Mouse (Mus musculus): ENCODE measurements around the gene Dusp1. TPM values are rescaled to one million over a fixed set of nuclear protein-coding genes. Genes with fewer than 3 reads are reported as not detected.

The Dusp1 gene
- polyA plus RNA-seq, 1 experiment from 2014 or later: 35.7 TPM

GRCm38 (mm10) chr17:26528751-26529150, 33.2 kb downstream of the Dusp1 start:
- H3K9ac ChIP-seq (ENCODE audit: low read length): no peak overlapping the region
- WGBS: 63% methylated on average over 6 of the region's 6 CpGs
- no peak overlapping the region for H3K27ac ChIP-seq (ENCODE audit: low read length)
- H3K36me3 ChIP-seq (ENCODE audit: control insufficient read depth, insufficient read depth): no peaks in the 10 kb centered on the region
- H3K9me3 ChIP-seq (replicated peaks; ENCODE audit: control insufficient read depth, low read length): no peaks in the 10 kb centered on the region
- no peak overlapping the region for H3K4me3 ChIP-seq (ENCODE audit: low read length)
- H3K27me3 ChIP-seq (ENCODE audit: control insufficient read depth, insufficient read depth, low read length): no peaks in the 10 kb centered on the region
- H3K4me2 ChIP-seq (ENCODE audit: low read depth, low read length): no peak overlapping the region
- H3K4me1 ChIP-seq (ENCODE audit: control insufficient read depth, insufficient read depth, low read length): peaks cover 26% of the 10 kb centered on the region
- no peak for ATAC-seq (replicated peaks; ENCODE audit: extremely low read depth, insufficient read depth, low FRiP score)

GRCm38 (mm10) chr17:26527291-26527690, 34.6 kb downstream of the Dusp1 start:
- H3K27ac ChIP-seq (ENCODE audit: low read length): no peak overlapping the region

GRCm38 (mm10) chr17:26525316-26525715, 36.6 kb downstream of the Dusp1 start:
- no peak overlapping the region for H3K9ac ChIP-seq (ENCODE audit: low read length)
- WGBS: 77% methylated on average over 7 of the region's 7 CpGs
- peaks cover 14% of the 10 kb centered on the region for H3K4me1 ChIP-seq (ENCODE audit: control insufficient read depth, insufficient read depth, low read length)

More at GRCm38 (mm10) chr17:26527291-26527690, 34.6 kb downstream of the Dusp1 start:
- no peaks in the 10 kb centered on the region for H3K9me3 ChIP-seq (replicated peaks; ENCODE audit: control insufficient read depth, low read length)
- H3K36me3 ChIP-seq (ENCODE audit: control insufficient read depth, insufficient read depth): no peaks in the 10 kb centered on the region
- H3K9ac ChIP-seq (ENCODE audit: low read length): no peak overlapping the region
- H3K27me3 ChIP-seq (ENCODE audit: control insufficient read depth, insufficient read depth, low read length): no peaks in the 10 kb centered on the region
- ATAC-seq (replicated peaks; ENCODE audit: extremely low read depth, insufficient read depth, low FRiP score): no peak
- H3K4me3 ChIP-seq (ENCODE audit: low read length): no peak overlapping the region
- WGBS: 95% methylated on average over 9 of the region's 9 CpGs
- peaks cover 26% of the 10 kb centered on the region for H3K4me1 ChIP-seq (ENCODE audit: control insufficient read depth, insufficient read depth, low read length)
- no peak overlapping the region for H3K4me2 ChIP-seq (ENCODE audit: low read depth, low read length)

GRCm38 (mm10) chr17:26524801-26525200, 37.1 kb downstream of the Dusp1 start:
- no peaks in the 10 kb centered on the region for H3K9me3 ChIP-seq (replicated peaks; ENCODE audit: control insufficient read depth, low read length)
- WGBS: 82% methylated on average over 4 of the region's 4 CpGs
- no peak for ATAC-seq (replicated peaks; ENCODE audit: extremely low read depth, insufficient read depth, low FRiP score)

More at GRCm38 (mm10) chr17:26525316-26525715, 36.6 kb downstream of the Dusp1 start:
- H3K27ac ChIP-seq (ENCODE audit: low read length): no peak overlapping the region
- no peak for ATAC-seq (replicated peaks; ENCODE audit: extremely low read depth, insufficient read depth, low FRiP score)
- no peaks in the 10 kb centered on the region for H3K27me3 ChIP-seq (ENCODE audit: control insufficient read depth, insufficient read depth, low read length)
- no peaks in the 10 kb centered on the region for H3K9me3 ChIP-seq (replicated peaks; ENCODE audit: control insufficient read depth, low read length)
- H3K36me3 ChIP-seq (ENCODE audit: control insufficient read depth, insufficient read depth): no peaks in the 10 kb centered on the region
- no peak overlapping the region for H3K4me2 ChIP-seq (ENCODE audit: low read depth, low read length)
- no peak overlapping the region for H3K4me3 ChIP-seq (ENCODE audit: low read length)

GRCm38 (mm10) chr17:26524316-26524715, 37.6 kb downstream of the Dusp1 start:
- Histone ChIP-seq H3K36me3 (ENCODE audit: control insufficient read depth, insufficient read depth) (no peaks in the 10 kb centered on the region), H3K9ac (ENCODE audit: low read length) (no peak overlapping the region), H3K4me3 (ENCODE audit: low read length) (no peak overlapping the region), H3K4me2 (ENCODE audit: low read depth, low read length) (no peak overlapping the region), H3K27ac (ENCODE audit: low read length) (no peak overlapping the region), H3K9me3 (replicated peaks; ENCODE audit: control insufficient read depth, low read length) (no peaks in the 10 kb centered on the region), H3K27me3 (ENCODE audit: control insufficient read depth, insufficient read depth, low read length) (no peaks in the 10 kb centered on the region), H3K4me1 (ENCODE audit: control insufficient read depth, insufficient read depth, low read length) (peaks cover 5% of the 10 kb centered on the region; the same call in 1 of the 2 replicates)
- ATAC-seq (replicated peaks; ENCODE audit: extremely low read depth, insufficient read depth, low FRiP score): no peak

More at GRCm38 (mm10) chr17:26524801-26525200, 37.1 kb downstream of the Dusp1 start:
- no peaks in the 10 kb centered on the region for H3K36me3 ChIP-seq (ENCODE audit: control insufficient read depth, insufficient read depth)
- H3K4me2 ChIP-seq (ENCODE audit: low read depth, low read length): no peak overlapping the region
- no peaks in the 10 kb centered on the region for H3K27me3 ChIP-seq (ENCODE audit: control insufficient read depth, insufficient read depth, low read length)
- no peak overlapping the region for H3K27ac ChIP-seq (ENCODE audit: low read length)
- no peak overlapping the region for H3K9ac ChIP-seq (ENCODE audit: low read length)
- peaks cover 9% of the 10 kb centered on the region for H3K4me1 ChIP-seq (ENCODE audit: control insufficient read depth, insufficient read depth, low read length)
- H3K4me3 ChIP-seq (ENCODE audit: low read length): no peak overlapping the region

GRCm38 (mm10) chr17:26522711-26523110, 39.2 kb downstream of the Dusp1 start:
- WGBS: 67% methylated on average over 4 of the region's 4 CpGs
- Histone ChIP-seq H3K4me2 (ENCODE audit: low read depth, low read length) (no peak overlapping the region), H3K9ac (ENCODE audit: low read length) (no peak overlapping the region), H3K27me3 (ENCODE audit: control insufficient read depth, insufficient read depth, low read length) (no peaks in the 10 kb centered on the region), H3K27ac (ENCODE audit: low read length) (no peak overlapping the region), H3K36me3 (ENCODE audit: control insufficient read depth, insufficient read depth) (no peaks in the 10 kb centered on the region), H3K4me1 (ENCODE audit: control insufficient read depth, insufficient read depth, low read length) (no peaks in the 10 kb centered on the region; the same call in 1 of the 2 replicates), H3K4me3 (ENCODE audit: low read length) (no peak overlapping the region), H3K9me3 (replicated peaks; ENCODE audit: control insufficient read depth, low read length) (no peaks in the 10 kb centered on the region)
- ATAC-seq (replicated peaks; ENCODE audit: extremely low read depth, insufficient read depth, low FRiP score): no peak

- no peak for ATAC-seq (replicated peaks; ENCODE audit: extremely low read depth, insufficient read depth, low FRiP score)
- H3K27me3 ChIP-seq (ENCODE audit: control insufficient read depth, insufficient read depth, low read length): no peaks in the 10 kb centered on the region
- H3K9ac ChIP-seq (ENCODE audit: low read length): no peak overlapping the region
- H3K9me3 ChIP-seq (replicated peaks; ENCODE audit: control insufficient read depth, low read length): no peaks in the 10 kb centered on the region
- no peak overlapping the region for H3K4me2 ChIP-seq (ENCODE audit: low read depth, low read length)
- WGBS: 60% methylated on average over 3 of the region's 3 CpGs
- peaks cover 10% of the 10 kb centered on the region for H3K4me1 ChIP-seq (ENCODE audit: control insufficient read depth, insufficient read depth, low read length)
- no peak overlapping the region for H3K4me3 ChIP-seq (ENCODE audit: low read length)
- H3K27ac ChIP-seq (ENCODE audit: low read length): no peak overlapping the region
- H3K36me3 ChIP-seq (ENCODE audit: control insufficient read depth, insufficient read depth): no peaks in the 10 kb centered on the region
Measured at GRCm38 (mm10) chr17:26518306-26518705, 43.6 kb downstream of the Dusp1 start.

- Histone ChIP-seq H3K9ac (ENCODE audit: low read length) (no peak overlapping the region), H3K9me3 (replicated peaks; ENCODE audit: control insufficient read depth, low read length) (no peaks in the 10 kb centered on the region), H3K27me3 (ENCODE audit: control insufficient read depth, insufficient read depth, low read length) (no peaks in the 10 kb centered on the region), H3K36me3 (ENCODE audit: control insufficient read depth, insufficient read depth) (no peaks in the 10 kb centered on the region), H3K27ac (ENCODE audit: low read length) (no peak overlapping the region), H3K4me1 (ENCODE audit: control insufficient read depth, insufficient read depth, low read length) (peaks cover 28% of the 10 kb centered on the region), H3K4me3 (ENCODE audit: low read length) (no peak overlapping the region), H3K4me2 (ENCODE audit: low read depth, low read length) (no peak overlapping the region)
- WGBS: 75% methylated on average over 4 of the region's 4 CpGs
- no peak for ATAC-seq (replicated peaks; ENCODE audit: extremely low read depth, insufficient read depth, low FRiP score)
Measured at GRCm38 (mm10) chr17:26515675-26516074, 46.3 kb downstream of the Dusp1 start.

- Histone ChIP-seq H3K4me3 (ENCODE audit: low read length) (no peak overlapping the region), H3K36me3 (ENCODE audit: control insufficient read depth, insufficient read depth) (no peaks in the 10 kb centered on the region), H3K4me2 (ENCODE audit: low read depth, low read length) (no peak overlapping the region), H3K27ac (ENCODE audit: low read length) (no peak overlapping the region), H3K9me3 (replicated peaks; ENCODE audit: control insufficient read depth, low read length) (no peaks in the 10 kb centered on the region), H3K4me1 (ENCODE audit: control insufficient read depth, insufficient read depth, low read length) (peaks cover 35% of the 10 kb centered on the region), H3K27me3 (ENCODE audit: control insufficient read depth, insufficient read depth, low read length) (no peaks in the 10 kb centered on the region), H3K9ac (ENCODE audit: low read length) (no peak overlapping the region)
- no peak for ATAC-seq (replicated peaks; ENCODE audit: extremely low read depth, insufficient read depth, low FRiP score)
- 68% methylated on average over 3 of the region's 3 CpGs for WGBS
Measured at GRCm38 (mm10) chr17:26514581-26515030, 47.3 kb downstream of the Dusp1 start.

Data from heart, embryonic 16.5 days (tissue).